Mouse (Mus musculus) lung, embryonic 14.5 days (tissue): ENCODE results near the gene Pex16. TPM values are rescaled to one million over a fixed set of nuclear protein-coding genes. Genes with fewer than 3 reads are reported as not detected.

Experiments used
- ATAC-seq: fragments of 200-750 bp; cut with Nextera tagmentation; 2 replicates; pipeline ENCODE4 v1.8.0; 2017; ENCODE audit warnings: mild to moderate bottlenecking, moderate TSS enrichment, moderate library complexity; ENCODE audit not compliant: insufficient read depth
- DNase-seq: peaks from one replicate; pipeline ENCODE4 v3.0.0-alpha.2; 2015
- H3K27ac ChIP-seq: fragments of 300-500 bp; sonication (generic); 2 replicates; pipeline ENCODE4 v1.5.1; 2014; ENCODE audit warnings: low read depth, mild to moderate bottlenecking, moderate library complexity
- H3K27me3 ChIP-seq: fragments of 300-500 bp; sonication (generic); 2 replicates; pipeline ENCODE4 v1.6.1; 2014; ENCODE audit warnings: low read length, control low read depth; ENCODE audit not compliant: insufficient read depth
- H3K36me3 ChIP-seq: fragments of 300-500 bp; sonication (generic); 2 replicates; pipeline ENCODE4 v1.6.1; 2014; ENCODE audit warnings: control low read depth; ENCODE audit not compliant: insufficient read depth
- H3K4me1 ChIP-seq: fragments of 300-500 bp; sonication (generic); 2 replicates; pipeline ENCODE4 v1.6.1; 2014; ENCODE audit warnings: antibody characterized with exemption, control low read depth; ENCODE audit not compliant: insufficient read depth
- H3K4me2 ChIP-seq: fragments of 300-500 bp; sonication (generic); 2 replicates; pipeline ENCODE4 v1.6.1; 2014; ENCODE audit warnings: mild to moderate bottlenecking
- H3K4me3 ChIP-seq: fragments of 300-500 bp; sonication (generic); 2 replicates; pipeline ENCODE4 v1.5.1; 2014; ENCODE audit warnings: low read depth, low read length
- H3K9ac ChIP-seq: fragments of 300-500 bp; sonication (generic); 2 replicates; pipeline ENCODE4 v1.6.1; 2014
- H3K9me3 ChIP-seq: fragments of 300-500 bp; sonication (generic); 2 replicates; pipeline ENCODE4 v1.6.1; 2016; ENCODE audit warnings: low read depth, low read length, control low read depth
- CTCF ChIP-seq: IDR thresholded peaks from 2 replicates; pipeline ENCODE4 v1.5.1; 2016; ENCODE audit warnings: antibody characterized with exemption, low read depth
- WGBS: fragments of 180-500 bp; shearing (Covaris S2); extraction: QIAGEN DNeasy Blood & Tissue Kit; methylation state at CpG from one replicate; pipeline ENCODE4 v1.1.7; 2014; 5-methylcytosine and 5-hydroxymethylcytosine counted together
- polyA plus RNA-seq: library from polyadenylated mRNA; unstranded; fragments of >200 nt; fragmentation: Nextera tagmentation; extraction: Ambion mirVana; gene quantifications from 2 replicates; pipeline ENCODE4 v1.2.1, GENCODE M21; 2014

The Pex16 gene
- polyA plus RNA-seq, 1 experiment from 2014 or later, result 16.6 TPM

- ATAC-seq (no peak), DNase-seq (no peak)
- Histone ChIP-seq H3K9ac (peak overlapping the region; percentile 58), H3K27me3 (peaks cover 37% of the 10 kb centered on the region), H3K4me1 (peaks cover 9% of the 10 kb centered on the region), H3K9me3 (no peaks in the 10 kb centered on the region), H3K4me3 (peak overlapping the region; percentile 45), H3K27ac (peak overlapping the region; percentile 50; the same call in 1 of the 2 replicates), H3K36me3 (0 out of 2 replicates have a peak, but pooled peaks cover 7% of the 10 kb centered on the region), H3K4me2 (peak overlapping the region; percentile 67)
- WGBS, result 10% methylated on average over 19 of the region's 19 CpGs
- TF ChIP-seq CTCF, result no peak
Measured at GRCm38 (mm10) chr2:92370375-92370774, 4.1 kb upstream of the Pex16 start.

DNA sequence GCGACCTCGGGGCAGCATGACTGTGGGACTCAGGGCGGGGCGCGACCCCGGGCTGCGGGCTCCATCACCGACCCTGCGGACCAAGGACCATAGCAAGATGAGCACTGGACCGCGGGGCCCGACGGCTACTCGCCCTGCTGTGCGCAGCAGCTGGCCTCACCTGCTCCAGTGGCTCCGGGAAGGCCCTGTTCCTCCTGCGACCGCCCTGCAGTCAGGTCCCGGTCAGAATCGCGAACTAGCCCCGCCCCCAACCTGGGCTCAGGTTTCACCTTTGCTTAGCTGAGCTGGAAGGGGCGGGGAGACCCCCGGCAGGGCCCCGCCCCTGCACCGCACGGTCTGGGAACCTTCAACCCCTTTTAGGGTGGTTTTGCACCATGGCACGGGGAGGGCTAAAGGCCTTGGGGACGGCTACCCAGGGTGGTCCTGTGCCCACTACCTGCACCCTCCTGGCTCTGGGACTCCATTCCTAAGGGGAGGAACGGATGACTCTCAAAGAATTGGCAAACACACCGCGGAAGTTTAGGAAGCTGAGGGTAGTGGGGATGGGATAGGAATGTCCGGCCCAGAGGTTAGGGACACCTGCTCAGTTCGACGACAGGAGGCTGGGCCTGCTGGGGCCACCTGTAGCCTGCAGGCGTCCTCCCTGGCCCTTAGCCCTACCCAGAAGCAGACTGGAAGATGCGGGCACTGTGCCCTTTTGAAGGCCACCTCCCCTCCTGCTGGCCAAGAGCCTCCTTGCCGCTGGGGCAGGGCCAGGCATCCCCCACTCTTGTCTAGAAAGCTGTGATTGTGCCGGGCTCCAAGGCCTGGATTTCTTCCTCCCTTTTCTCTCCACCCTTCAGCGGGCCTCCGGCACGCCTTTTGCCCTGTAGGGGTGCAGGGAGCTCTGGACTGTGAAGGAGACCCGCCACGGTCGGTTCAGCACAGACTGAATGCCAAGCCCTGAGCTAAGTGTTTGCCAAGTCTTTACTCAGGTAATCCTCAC is 3.4 kb upstream of the Pex16 start:
- TF ChIP-seq CTCF, result peak; percentile 26; the same call in 1 of the 2 replicates
- WGBS, result 3% methylated on average over 45 of the region's 45 CpGs
- H3K9me3 ChIP-seq, result no peaks in the 10 kb centered on the region
- H3K27me3 ChIP-seq, result peaks cover 37% of the 10 kb centered on the region
- peak overlapping the region; percentile 45 for H3K4me3 ChIP-seq
- ATAC-seq, result peak; percentile 5
- H3K36me3 ChIP-seq, result 0 out of 2 replicates have a peak, but pooled peaks cover 4% of the 10 kb centered on the region
- H3K4me1 ChIP-seq, result peaks cover 13% of the 10 kb centered on the region
- peak overlapping the region; percentile 92 for H3K27ac ChIP-seq
- peak overlapping the region; percentile 67 for H3K4me2 ChIP-seq
- peak; percentile 84 for DNase-seq
- peak overlapping the region; percentile 58 for H3K9ac ChIP-seq

DNA sequence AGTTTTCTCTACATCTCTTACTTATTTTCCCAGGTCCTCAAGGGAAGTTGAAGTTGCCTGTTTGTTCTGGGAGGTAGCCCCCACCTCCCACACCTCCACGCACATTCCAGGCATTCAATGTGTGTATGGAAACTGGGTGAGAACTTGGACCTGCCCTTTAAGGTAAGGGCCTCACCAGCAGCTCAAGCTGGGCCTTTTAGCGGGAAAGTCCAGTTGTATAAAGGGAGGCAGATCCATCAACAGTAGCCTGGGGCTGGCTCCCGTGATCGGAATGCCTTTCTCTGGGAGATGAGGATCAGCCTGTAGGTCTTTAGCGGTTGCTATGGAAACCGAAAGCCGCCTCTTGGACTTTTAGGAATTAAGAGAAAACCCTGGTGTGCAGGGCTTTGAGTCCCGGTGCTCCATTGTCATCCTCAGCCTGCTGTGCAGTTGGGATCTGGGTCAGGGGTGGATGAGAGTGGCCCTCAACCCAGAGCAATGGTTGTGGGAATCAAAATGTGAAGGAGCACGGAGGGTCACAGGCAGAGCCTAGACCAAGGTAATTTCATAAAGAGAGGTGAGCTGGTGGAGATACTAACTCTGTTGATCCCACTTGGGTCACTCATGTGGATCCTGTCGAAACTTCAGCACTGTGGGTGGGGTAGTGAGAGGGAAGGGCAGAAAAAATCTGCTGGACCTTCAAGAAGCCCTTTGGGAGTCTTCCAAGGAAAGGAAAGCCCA is 2.3 kb upstream of the Pex16 start:
- Histone ChIP-seq H3K27me3 (peaks cover 37% of the 10 kb centered on the region), H3K9me3 (no peaks in the 10 kb centered on the region), H3K4me2 (peak overlapping the region; percentile 67), H3K4me3 (peak overlapping the region; percentile 45; the same call in 1 of the 2 replicates), H3K4me1 (peaks cover 13% of the 10 kb centered on the region), H3K9ac (no peak overlapping the region; the same call in 1 of the 2 replicates), H3K36me3 (peaks cover 2% of the 10 kb centered on the region; the same call in 1 of the 2 replicates), H3K27ac (peak overlapping the region; percentile 92)
- DNase-seq (peak; percentile 62), ATAC-seq (no peak)
- no peak for TF ChIP-seq CTCF
- 27% methylated on average over 10 of the region's 10 CpGs for WGBS

GRCm38 (mm10) chr2:92372767-92373436 is 1.6 kb upstream of the Pex16 start:
- no peaks in the 10 kb centered on the region for H3K9me3 ChIP-seq
- WGBS, result 44% methylated on average over 9 of the region's 9 CpGs
- peaks cover 13% of the 10 kb centered on the region for H3K4me1 ChIP-seq
- H3K27ac ChIP-seq, result peak overlapping the region; percentile 92
- H3K4me2 ChIP-seq, result peak overlapping the region; percentile 97
- ATAC-seq, result no peak
- no peak for TF ChIP-seq CTCF
- H3K36me3 ChIP-seq, result peaks cover 8% of the 10 kb centered on the region
- peaks cover 37% of the 10 kb centered on the region for H3K27me3 ChIP-seq
- H3K4me3 ChIP-seq, result no peak overlapping the region
- DNase-seq, result peak; percentile 68
- H3K9ac ChIP-seq, result no peak overlapping the region

DNA sequence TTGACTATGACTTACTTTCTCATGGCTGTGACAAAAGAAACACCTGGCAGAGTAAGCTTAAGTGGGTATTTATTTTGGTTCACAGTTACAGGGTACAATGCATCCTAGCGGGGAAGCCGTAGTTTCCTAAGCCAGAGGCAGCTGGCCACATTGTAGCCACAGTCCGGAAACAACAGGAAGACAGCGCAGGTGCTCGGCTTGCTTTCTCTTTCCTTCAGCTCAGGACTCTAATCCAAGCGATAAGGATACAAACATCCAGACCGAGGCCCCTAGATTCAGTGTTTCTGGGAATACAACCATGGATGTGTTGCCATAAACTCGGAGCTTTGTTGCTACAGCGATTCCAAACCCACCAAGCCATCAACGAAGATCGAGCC is 1.1 kb upstream of the Pex16 start:
- ATAC-seq, result no peak
- Histone ChIP-seq H3K36me3 (peaks cover 11% of the 10 kb centered on the region), H3K4me3 (no peak overlapping the region), H3K27ac (peak overlapping the region; percentile 92), H3K4me2 (peak overlapping the region; percentile 97; the same call in 1 of the 2 replicates), H3K4me1 (peaks cover 13% of the 10 kb centered on the region), H3K9me3 (no peaks in the 10 kb centered on the region), H3K27me3 (peaks cover 37% of the 10 kb centered on the region), H3K9ac (no peak overlapping the region)
- TF ChIP-seq CTCF, result no peak
- no peak for DNase-seq
- 79% methylated on average over 11 of the region's 11 CpGs for WGBS

GRCm38 (mm10) chr2:92375099-92375623 is 685 bp downstream of the Pex16 start:
- peak overlapping the region; percentile 67 for H3K4me3 ChIP-seq
- peak; percentile 16; the same call in 1 of the 2 replicates for TF ChIP-seq CTCF
- H3K9ac ChIP-seq, result peak overlapping the region; percentile 72
- peaks cover 21% of the 10 kb centered on the region for H3K27me3 ChIP-seq
- peaks cover 26% of the 10 kb centered on the region for H3K36me3 ChIP-seq
- H3K4me1 ChIP-seq, result peaks cover 13% of the 10 kb centered on the region
- peak overlapping the region; percentile 97 for H3K4me2 ChIP-seq
- WGBS, result under 1% methylated on average over 29 of the region's 29 CpGs
- DNase-seq (peak; percentile 97), ATAC-seq (peak; percentile 92)
- H3K27ac ChIP-seq, result peak overlapping the region; percentile 92
- no peaks in the 10 kb centered on the region for H3K9me3 ChIP-seq
